Mouse (Mus musculus): Measurements from ENCODE around the gene Lck. TPM values are rescaled to one million over a fixed set of nuclear protein-coding genes. Genes with fewer than 3 reads are reported as not detected.
A peak's percentile ranks its signal among the peaks of the same experiment; 100 is the strongest.
"Not testable (repeated sequence)": the region's sequence is repeated elsewhere in the genome, so short reads cannot be mapped to it uniquely, and the experiment has no call there.

Gene Lck
- total RNA-seq, 2 experiments from 2014 or later, result 9.1 to 9.3 TPM

DNA sequence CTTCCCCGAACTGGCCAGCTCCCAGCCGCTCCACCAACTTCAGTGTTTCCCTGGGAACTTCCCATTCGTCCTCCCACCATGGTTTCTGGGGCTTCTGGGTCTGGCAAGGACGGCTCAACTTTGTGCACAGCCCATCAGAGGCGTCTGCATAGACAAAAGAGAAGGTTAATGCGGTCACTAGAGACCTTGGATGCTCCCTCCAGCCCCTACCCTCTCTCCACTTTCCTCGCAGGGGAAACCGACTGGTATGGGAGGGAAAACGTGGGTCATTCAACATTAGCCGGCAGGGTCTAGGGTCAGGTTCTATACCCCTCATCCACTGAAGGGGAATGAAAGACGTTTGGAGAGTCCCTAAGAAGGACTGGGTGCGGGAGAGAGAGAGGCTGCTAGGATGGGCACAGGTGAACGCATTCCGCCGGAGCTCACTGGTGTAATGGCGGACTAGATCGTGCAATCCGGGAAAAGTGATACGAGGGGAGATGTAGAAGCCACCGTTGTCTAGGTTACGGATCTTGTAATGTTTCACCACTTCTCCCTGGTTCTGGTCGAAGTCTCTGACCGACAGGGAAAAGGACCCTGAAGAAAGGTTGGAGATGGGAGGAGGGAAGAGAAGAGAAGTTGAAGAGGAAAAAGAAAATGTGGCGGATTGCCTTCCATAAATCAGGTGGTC lies 17.4 kb downstream of the Lck start:
- peak; percentile 34 to 53 for DNase-seq (ENCODE audit: low spot score in 2 of 2)

- peak; percentile 61 to 72 for DNase-seq (ENCODE audit: low spot score in 2 of 2)
Observed at GRCm38 (mm10) chr4:129555421-129555861, 18.0 kb downstream of the Lck start.

DNA sequence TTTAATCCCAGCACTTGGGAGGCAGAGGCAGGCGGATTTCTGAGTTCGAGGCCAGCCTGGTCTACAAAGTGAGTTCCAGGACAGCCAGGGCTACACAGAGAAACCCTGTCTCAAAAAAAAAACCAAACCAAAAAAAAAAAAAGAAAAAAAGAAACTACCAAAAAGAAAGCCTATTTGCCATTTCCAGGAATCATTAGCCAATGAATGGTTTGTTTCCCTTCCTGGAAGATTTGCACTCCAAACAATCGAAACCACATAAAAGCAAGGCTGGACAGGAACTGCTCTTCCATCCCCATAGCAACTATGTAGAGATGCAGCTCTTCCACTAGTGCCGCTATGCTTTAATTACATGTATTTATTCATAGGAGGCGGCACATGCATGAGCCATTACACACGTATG lies 18.9 kb downstream of the Lck start:
- DNase-seq (ENCODE audit: low spot score in 2 of 2), result not testable (repeated sequence)

GRCm38 (mm10) chr4:129550295-129550694 lies 23.1 kb downstream of the Lck start:
- no peak for DNase-seq (ENCODE audit: low spot score in 2 of 2)

GRCm38 (mm10) chr4:129549306-129549705 lies 24.1 kb downstream of the Lck start:
- DNase-seq (ENCODE audit: low spot score in 2 of 2), result peak in 1 of 2 experiments; percentile 12

DNA sequence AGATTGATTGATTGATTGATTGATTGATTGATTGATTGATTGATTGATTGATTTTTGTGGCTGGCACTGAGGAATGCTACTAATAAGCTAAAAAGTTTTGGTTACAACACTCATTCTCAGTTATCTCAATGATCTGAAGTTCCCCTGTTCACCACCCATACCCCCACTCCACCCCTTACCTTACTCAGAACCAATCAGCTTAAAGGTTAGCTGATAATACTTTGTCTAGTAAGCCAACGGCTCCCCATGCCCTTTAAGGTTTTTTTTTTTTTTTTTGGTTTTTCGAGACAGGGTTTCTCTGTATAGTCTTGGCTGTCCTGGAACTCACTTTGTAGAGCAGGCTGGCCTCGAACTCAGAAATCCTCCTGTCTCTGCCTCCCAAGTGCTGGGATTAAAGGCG lies 25.8 kb downstream of the Lck start:
- not testable (repeated sequence) for DNase-seq (ENCODE audit: low spot score in 2 of 2)

GRCm38 (mm10) chr4:129544106-129544505 lies 29.3 kb downstream of the Lck start:
- no peak for DNase-seq (ENCODE audit: low spot score in 2 of 2)

GRCm38 (mm10) chr4:129542592-129543141 lies 30.8 kb downstream of the Lck start, which contains the start of gene Hdac1:
TSS of gene Hdac1 (minus strand) at chr4:129542713.
- peak; percentile 93 to 97 for DNase-seq (ENCODE audit: low spot score in 2 of 2)

GRCm38 (mm10) chr4:129541868-129542591 lies 31.4 kb downstream of the Lck start:
- peak in 1 of 2 experiments; percentile 34 for DNase-seq (ENCODE audit: low spot score in 2 of 2)

- peak; percentile 22 to 30 for DNase-seq (ENCODE audit: low spot score in 2 of 2)
Observed at GRCm38 (mm10) chr4:129540012-129540411, 33.4 kb downstream of the Lck start.

DNA sequence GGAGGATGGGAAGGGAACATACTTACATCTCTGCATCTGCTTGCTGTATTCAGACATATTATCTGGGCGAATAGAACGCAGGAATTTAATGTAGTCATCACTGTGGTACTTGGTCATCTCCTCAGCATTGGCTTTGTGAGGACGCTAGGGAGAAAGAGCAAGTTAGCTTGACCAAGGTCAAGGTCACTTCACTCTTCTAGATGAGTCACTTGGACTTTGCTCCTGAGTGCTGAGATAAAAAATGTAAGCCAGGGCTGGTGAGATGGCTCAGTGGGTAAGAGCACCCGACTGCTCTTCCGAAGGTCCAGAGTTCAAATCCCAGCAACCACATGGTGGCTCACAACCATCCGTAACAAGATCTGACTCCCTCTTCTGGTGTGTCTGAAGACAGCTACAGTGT lies 44.5 kb downstream of the Lck start:
- DNase-seq (ENCODE audit: low spot score in 2 of 2), result not testable (repeated sequence)

GRCm38 (mm10) chr4:129525889-129526288 lies 47.6 kb downstream of the Lck start:
- DNase-seq (ENCODE audit: low spot score in 2 of 2), result no peak

DNA sequence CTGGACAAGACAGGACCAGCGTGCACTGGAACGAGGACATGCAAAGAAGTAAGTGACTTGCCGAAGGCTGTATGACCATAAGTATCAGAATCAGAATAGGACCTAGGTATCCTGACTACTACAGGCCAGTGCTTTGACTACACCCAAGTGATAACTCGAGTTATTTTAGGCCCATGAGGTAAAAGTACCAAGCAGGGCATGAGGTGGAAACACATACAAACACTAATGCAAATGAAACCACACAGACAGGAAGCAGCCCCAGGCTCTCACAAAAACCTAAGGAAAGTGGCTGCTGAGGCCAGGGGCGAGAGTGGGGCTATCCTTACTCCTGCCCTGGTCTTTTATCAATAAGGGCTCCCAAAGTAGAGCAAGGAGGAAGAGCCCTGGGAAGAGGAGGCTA lies 48.1 kb downstream of the Lck start:
- no peak for DNase-seq (ENCODE audit: low spot score in 2 of 2)

- DNase-seq (ENCODE audit: low spot score in 2 of 2), result no peak
Observed at GRCm38 (mm10) chr4:129518519-129518918, 54.9 kb downstream of the Lck start.

- DNase-seq (ENCODE audit: low spot score in 2 of 2), result no peak
Observed at GRCm38 (mm10) chr4:129516925-129517324, 56.5 kb downstream of the Lck start.

DNA sequence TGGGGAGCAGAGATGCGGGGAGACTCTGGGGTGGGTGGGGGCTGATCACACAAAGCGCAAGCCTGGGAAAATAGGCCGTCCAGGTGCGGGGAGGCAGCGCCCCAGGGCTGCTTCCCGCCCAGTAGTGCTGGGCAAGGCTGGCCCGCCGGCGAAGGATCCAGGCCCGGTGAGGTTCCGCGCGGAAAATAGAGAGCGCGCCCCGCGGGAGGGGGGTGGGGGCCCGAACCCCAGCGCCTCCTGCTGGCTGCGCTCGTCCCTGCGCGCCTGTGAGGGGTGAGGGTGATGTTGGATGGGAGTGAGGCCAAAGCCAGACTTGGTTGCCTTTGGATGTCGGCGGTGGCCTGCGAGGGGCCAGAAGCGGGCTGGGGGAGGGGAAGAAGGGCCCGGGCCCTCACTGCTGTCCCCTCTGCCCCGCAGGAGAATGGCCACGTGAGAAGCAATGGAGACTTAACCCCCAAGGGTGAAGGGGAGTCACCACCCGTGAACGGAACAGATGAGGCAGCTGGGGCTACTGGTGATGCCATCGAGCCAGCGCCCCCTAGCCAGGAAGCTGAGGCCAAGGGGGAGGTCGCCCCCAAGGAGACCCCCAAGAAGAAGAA lies 59.0 kb downstream of the Lck start:
- DNase-seq (ENCODE audit: low spot score in 2 of 2), result peak; percentile 82 to 87

- DNase-seq (ENCODE audit: low spot score in 2 of 2), result no peak
Observed at GRCm38 (mm10) chr4:129513891-129514290, 59.5 kb downstream of the Lck start.

DNA sequence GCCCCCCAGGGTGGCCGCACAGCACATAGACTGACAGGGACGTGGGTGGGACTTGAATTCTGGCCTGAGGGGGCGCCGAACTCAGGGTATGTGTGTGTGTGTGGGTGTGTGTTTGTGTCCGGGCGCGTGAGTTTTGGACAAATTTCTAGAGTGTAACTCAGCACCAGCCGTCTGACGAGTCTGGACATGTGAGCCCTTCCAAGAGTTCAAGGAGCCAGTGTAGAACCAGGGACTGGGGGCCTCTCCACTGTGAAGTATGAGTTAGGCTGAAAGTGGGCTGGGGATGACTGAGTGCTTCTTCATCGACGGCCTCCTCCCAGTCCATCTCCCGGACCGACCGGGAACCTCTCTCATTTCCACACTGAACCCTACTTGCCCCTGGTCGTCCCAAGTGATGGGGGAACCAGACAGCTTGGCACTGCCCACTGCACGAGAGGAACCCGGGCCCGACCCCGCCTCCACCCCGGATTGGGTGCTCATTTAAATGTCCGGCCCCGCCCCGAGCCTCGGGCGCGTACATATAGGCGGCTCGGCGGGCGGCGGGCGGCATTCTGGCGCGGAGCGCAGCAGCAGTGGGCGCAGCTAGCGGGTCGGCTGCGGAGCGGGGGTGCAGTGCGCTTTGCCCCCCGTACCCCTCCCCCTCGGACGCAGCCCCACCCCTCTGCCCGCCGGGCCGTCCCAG lies 60.2 kb downstream of the Lck start, which contains the start of gene Marcksl1:
TSS of gene Marcksl1 (plus strand) at position 496 of the 682 bp plus-strand sequence.
- DNase-seq (ENCODE audit: low spot score in 2 of 2), result peak; percentile 88 to 95

DNA sequence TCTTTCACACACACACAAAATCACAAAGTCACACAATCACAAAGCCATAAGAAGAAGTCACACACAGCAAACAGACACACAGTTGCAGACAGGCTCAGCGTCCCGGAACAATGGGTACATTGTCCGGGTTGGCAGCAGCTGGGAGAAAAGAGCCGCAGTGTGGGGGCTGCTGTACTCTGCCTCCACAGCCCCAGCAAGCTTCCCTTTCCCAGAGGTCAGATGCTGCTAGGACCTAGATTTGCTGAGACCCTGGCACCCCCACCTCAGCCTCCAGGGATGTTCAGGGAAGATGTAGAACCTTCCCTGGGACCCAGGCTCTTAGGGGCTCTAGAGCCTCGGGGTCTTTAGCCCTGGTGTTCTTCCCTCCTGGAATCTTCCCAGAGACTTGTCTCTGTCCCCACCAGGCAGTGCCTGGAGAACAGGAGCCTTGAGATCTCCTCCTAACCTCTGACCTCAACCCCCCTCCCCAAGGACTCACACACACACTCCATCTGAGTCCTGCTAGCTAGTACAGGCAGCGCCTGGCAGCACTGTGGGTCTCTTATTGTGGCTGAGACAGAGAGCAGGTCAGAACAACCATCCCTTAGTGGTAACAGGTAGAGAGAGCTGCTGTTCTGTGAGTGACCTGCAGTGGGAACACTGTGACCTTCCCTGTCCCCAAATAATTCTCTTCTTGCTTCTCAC lies 61.9 kb downstream of the Lck start:
- no peak for DNase-seq (ENCODE audit: low spot score in 2 of 2)

DNA sequence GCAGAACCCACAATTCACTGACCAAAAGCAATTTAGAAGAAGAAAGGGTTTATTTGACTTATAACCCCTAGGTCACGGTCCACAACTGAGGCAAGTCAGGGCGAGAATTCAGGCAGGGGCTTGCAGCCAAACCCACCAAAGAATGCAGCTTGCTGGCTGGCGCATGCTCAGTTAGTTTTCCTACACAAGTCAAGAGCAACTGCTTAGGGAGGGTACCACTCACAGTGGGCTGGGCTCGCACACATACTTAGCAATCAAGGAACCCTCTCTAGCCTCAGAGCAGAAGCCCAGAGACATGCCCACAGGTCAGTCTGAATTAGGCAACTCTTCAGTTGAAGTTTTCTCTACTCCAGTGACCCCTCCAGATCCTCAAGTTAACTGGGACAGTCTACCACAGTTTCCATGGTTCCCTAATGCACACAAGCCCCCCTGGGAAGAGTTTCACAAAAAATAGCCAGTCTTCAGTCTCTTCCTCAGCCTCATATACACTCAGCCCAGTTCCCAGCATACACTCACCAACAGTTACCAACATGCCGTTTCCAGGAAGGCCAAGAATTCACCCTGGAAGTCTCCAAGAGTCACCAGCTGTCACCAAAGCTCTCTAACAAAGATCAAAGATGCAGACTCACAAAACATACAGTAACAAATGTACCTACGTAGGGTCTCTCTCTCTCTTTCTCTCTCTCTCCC lies 62.6 kb downstream of the Lck start:
- DNase-seq (ENCODE audit: low spot score in 2 of 2), result no peak

Data from layer of hippocampus, postnatal 10 days (tissue).